Mouse (Mus musculus) cortical plate, adult 2 months (tissue): ENCODE data around the gene Clip2.

Experiments used
- CTCF ChIP-seq: fragments of 200-500 bp; IDR thresholded peaks from 2 replicates; pipeline ENCODE4 v1.5.1; 2011; ENCODE audit warnings: mild to moderate bottlenecking, control low read depth, low read length; ENCODE audit not compliant: insufficient read depth; ENCODE audit errors: extremely low read depth
- POLR2A ChIP-seq: fragments of 200-500 bp; IDR thresholded peaks from 2 replicates; pipeline ENCODE4 v1.6.1; 2011; ENCODE audit warnings: mild to moderate bottlenecking, low read length, control low read depth; ENCODE audit not compliant: insufficient read depth; ENCODE audit errors: extremely low read depth

DNA sequence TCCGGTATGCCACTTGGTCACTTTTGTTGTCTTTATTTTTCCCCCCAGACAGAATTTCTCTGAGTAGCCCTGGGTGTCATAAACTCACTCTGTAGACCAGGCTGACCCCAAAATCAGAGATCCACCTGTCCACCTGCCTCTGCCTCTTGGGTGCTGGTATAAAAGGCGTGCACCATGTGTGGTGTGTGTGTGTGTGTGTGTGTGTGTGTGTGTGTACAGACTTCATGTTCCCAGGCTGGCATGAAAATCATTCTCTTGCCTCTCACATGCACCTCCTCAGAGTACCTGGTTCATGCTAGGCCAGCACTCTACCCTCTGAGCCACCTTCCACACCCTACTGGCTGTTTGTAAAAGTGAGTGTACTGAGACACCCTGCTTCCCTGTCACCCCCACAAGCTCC lies 89.9 kb downstream of the Clip2 start:
- TF ChIP-seq CTCF (no peak), POLR2A (no peak)
